Mouse (Mus musculus): ENCODE results near the gene Glis2.
A peak's percentile ranks its signal among the peaks of the same experiment; 100 is the strongest.
"Not testable (repeated sequence)": the region's sequence is repeated elsewhere in the genome, so short reads cannot be mapped to it uniquely, and the experiment has no call there.

The Glis2 gene

DNA sequence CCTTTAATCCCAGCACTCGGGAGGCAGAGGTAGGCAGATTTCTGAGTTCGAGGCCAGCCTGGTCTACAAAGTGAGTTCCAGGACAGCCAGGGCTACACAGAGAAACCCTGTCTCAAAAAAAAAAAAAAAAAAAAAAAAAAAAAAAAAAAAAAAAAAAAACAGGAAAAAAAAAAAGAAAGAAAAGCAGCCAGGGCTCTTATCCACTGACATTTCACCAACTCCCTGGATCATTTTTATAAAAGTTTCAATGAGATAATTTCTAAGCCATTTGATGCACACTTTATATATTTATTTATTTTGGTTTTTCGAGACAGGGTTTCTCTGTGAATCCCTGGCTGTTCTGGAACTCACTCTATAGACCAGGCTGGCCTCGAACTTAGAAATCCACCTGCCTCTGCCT is 13.3 kb upstream of the Glis2 start:
- DNase-seq (ENCODE audit: low spot score): not testable (repeated sequence)

DNA sequence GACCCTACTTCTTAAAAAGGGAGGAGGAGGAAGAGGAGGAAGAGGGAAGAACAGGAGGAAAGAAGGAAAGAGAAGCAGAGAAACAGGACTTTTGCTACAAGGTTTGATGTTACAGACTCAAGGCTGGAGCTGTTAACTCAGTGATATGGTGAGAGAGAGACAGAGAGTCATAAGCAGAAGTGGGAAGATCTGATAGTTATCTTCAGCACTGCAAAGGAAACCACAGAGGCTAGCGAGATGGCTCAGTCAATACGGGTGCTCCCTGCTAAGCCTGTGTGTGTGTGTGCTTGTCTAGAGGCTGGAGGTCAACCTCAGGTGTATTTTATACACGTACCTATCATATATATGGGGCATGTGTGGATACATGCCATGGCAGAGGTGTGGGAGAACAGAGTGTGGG is 10.7 kb upstream of the Glis2 start:
- DNase-seq (ENCODE audit: low spot score): no peak

DNA sequence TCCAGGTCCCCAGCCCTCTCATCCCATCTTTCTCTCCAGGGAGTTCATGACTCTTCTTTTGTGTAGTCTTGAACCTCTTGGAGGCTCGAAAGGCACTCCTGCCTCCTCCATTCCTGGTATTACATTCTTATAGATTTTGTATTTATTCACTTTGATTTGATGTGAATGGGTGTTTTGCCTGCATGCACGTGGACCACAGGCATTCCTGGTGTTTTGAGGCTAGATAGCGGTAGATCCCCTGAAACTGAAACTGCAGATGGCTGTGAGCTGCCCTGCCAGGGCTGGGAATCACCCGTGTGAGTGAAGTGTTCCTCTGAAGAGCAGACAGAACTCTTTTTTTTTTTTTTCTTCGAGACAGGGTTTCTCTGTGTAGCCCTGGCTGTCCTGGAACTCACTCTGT is 10.1 kb upstream of the Glis2 start:
- DNase-seq (ENCODE audit: low spot score): no peak

DNA sequence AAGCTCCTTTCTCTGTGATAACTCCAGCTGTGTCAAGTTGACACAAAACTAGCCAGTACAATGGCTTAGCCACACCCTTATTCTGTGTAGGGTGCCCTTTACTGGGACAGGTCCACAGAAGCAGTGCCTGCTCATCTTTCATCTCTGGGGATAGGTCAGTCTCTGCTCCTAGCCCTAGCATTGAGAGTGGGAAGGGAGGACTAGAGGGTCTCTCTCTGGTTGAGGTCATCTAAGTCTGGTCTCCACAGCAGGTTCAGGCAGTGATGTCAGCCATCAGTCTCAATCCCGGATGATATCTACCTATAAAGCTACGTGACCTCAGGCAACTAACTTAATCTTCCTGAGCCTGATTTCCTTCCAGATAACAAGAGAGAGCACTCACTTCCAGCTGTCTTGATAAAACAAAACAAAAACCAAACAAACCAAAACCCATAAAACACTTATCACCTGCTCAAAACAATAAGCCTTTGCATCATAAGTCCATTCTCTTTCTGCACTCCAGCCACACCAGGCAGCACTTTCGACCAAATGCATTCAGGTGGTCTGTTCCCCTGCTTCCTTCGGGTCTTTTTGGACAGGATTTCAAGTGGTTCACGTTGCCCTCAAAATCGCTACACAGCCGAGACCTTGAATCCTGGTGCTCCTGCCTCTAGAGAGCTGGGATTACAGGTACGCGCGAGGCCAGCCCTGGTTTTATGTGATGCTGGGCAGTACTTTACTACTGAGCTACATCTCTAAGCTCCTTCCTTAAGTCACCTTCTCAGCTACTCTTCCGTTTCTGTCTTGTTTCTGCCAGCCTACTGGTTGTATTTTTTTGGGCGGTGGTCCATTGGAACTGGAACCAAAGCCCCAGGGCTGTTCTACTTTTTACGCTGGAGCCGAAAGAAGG is 8.6 kb upstream of the Glis2 start:
- no peak for DNase-seq (ENCODE audit: low spot score)

DNA sequence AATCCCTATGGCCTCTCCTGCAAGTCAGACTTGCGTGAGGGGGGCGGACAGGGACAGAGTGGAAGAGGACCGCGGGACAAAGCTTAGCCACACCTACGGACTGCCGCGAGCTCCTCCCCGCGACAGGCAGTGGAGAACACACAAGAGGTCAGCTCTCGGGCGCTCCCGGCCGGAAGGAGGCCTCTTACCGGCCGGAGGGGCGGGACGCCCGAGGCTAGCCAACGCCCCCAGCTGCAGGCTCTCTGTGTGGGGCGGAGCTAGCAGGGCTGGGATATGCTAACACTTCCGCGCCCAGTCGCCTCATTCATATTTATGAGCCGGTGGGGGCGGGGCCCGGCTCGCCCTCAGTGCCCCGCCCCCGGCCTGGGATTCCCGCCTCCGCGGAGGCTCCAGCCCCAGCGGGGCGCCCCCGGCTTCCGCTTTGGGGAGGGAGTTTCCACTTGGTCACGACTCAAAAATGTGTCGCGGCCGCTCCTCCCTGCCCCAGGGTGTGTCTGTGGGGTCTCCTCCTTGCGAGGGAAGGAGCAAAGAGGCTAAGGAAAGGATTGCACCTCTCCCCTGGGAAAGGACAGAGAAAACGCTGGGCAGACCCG is 7.9 kb upstream of the Glis2 start:
- DNase-seq (ENCODE audit: low spot score): peak; percentile 99

DNA sequence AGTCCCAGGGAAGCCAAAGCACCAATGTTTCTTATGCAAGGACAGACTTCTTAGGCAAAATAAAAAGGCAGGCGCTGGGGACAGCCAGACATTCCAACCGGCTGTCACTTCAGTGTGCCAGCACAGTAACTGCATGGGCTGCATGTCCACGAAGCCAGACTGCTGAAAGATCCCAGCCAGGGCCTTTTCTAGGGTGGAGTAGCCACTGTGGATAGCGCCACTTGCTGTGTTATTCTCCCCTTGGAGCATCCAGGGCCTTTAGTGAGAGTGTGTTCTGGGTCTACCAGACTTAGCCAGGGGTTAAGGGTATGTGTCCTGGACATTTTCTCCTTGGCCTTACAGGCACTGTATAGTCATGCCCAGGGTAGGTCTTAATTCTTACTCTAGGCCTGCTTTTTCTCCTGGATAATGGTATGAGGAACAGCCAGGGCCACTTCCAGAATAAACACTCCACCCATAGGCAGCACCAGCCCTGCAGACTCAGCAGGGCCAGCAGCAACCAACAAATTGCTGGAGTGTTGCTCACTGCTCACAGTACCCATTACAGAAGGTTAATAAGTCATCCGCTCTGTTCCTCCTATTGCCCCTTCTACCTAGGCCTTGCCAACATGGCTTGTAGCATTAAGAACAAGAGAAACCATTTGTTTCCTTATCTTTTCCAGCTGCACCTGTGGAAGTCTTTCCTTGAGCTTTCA is 6.8 kb upstream of the Glis2 start:
- no peak for DNase-seq (ENCODE audit: low spot score)

DNA sequence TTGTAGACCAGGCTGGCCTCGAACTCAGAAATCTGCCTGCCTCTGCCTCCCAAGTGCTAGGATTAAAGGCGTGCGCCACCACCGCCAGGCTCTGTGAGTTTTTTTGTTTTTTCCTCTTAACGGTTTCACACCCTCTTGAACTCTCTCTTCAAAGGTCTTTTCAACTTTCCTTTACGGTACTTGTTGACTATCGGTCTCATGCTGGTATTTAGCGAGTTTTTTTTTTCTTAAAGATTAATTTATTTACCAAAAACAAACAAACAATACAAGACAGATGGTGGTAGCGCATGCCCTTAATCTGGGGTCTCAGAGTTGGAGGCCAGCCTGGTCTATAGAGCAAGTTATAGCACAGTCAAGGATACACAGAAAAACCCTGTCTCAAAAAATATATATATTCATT is 4.3 kb upstream of the Glis2 start:
- peak; percentile 45 for DNase-seq (ENCODE audit: low spot score)

DNA sequence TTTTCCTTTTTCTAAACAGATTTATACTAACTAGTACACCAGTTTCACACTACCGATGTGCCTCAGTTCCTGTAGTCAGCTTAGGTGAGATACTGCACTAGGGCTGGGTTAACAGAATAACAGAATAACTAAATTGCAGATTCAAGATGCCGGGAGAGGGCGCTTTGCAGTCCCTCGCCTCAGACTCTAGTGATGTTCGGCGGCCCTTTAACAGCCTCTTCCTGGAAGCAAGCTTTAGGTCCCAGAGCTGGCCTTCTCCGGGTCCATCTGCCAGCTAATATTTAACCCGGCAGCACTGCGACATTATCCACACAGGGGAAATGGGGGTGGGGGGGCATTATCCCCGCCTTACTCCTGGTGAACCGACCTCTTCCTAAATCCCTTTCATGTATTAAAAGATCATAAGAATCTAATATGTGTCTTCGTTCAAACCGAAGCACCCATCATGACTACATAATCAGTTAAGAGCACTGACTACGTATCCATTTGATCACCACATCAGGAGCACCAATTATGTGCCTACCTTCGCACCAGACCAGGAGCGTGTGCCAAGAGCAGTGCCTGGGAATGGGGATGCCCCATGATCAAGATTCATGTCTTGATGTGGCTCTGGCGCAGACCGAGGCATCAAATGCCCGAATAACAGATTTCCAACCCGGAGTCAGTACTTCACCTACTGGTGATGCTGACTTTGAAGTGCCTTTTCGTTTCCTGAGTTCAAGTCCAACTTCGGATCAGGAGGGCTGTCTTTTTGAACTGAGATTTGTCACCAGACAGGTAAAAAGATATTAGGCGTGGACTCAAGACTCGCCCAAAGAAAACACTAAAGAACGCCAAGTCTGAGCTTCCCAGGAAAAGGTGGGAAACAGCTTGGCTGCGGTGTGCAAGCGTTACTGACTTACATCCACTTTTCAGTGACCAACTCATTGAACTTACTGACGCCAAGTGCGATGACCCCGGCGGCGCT is 1.3 kb upstream of the Glis2 start:
- DNase-seq (ENCODE audit: low spot score): peak; percentile 84

DNA sequence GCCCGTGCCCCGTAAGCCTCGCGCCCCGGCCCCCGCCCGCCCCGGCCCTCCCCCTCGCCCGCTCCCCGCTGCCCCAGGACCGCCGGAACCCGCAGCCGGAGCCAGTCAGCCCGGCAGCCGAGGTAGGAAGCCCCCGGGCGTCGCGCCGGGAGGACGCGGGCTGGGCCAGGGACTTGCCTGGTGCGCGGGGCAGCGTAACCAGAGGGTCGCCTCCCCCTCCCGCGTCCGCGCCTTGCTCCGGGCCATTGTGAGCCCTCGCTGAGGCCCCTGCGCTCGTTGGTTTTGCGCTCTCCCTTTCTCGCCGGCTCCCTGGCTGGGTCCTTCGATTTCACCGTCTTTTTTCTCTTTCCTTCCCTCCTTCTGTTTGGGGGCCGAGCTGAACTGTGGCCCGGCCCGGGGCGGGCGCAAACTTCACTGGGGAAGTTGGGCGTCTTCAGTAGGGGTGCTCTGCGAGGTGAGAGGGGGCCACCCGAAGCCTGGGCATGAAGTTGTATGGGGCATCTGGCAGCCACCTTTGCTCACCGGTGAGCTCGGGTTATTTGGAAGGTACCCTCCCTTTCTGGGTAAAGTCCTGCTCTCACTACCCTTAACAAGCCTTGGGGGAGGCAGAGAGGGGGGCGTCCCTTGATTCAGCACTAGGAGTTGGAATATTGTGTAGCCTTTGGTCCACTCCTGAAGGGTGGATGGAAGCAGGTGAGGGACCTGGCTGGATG is 457 bp downstream of the Glis2 start:
- peak; percentile 54 for DNase-seq (ENCODE audit: low spot score)

DNA sequence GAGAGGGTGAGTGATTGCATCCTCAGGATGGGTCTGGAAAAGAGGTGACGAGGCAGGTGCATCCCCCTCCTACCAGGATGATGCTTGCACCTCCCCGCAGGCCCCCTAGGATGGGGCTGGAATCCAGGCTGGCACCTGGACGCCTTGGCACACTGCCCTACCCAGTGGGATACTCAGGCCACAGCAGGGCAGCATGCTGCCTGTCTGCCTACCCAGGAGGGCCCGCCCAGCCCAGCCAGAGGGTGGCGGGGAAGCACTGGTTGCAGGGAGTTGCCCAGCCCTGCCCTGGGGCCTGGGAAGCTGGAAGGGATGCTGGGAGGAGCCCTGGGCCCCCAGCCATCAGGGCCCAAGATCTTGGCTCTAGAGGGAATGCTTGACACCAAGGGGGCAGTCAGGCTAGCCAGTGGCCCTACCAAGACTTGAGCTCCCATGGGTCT is 1.0 kb downstream of the Glis2 start:
- DNase-seq (ENCODE audit: low spot score): no peak

DNA sequence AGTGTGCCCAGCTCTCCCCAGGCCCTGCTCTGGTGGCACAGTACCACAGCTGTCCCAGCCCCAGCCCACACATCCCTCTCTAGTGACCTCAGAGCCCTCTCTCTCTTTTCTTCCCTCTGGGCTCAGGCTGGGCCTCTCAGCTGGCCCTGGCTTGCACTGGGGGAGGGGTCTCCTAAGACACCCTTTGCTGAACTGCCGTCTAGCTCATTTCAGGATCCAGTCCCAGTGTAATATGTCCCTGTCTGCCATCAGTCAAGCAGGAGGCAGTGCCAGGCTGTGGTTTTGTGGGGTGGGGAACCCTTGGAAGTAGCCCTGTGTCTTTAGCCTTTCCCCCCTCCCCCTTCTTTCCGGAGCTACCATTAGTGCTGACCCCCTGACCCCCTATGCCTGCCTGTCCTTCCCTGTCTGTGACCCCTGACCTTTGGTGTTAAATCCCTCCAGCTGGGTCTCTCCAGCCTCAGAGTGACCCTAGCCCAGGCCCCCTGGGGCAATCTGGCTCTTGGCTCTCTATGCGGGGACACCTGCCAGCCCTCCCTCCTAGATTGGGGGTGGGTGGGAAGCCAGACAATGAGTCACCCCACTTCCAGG is 1.7 kb downstream of the Glis2 start:
- DNase-seq (ENCODE audit: low spot score): peak; percentile 88

DNA sequence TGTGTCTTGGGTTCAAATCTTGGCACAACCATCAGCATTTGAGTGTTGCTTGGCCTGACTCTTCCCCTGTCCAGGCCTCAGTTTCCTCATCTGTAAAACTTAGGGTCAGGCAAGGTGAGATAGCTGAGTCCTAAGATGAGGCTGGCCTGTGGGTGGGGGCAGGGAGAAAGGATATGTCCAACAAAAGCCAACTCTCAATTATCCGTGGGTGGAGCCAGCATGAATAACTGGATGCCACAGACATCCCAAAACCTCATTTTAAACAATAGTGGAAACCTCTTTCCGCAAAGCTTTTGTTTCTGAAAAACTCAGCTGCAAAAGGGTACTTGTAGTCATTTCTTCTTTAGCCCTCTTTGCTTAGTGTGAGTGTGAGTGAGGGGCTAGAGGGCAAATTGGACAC is 2.3 kb downstream of the Glis2 start:
- DNase-seq (ENCODE audit: low spot score): no peak

DNA sequence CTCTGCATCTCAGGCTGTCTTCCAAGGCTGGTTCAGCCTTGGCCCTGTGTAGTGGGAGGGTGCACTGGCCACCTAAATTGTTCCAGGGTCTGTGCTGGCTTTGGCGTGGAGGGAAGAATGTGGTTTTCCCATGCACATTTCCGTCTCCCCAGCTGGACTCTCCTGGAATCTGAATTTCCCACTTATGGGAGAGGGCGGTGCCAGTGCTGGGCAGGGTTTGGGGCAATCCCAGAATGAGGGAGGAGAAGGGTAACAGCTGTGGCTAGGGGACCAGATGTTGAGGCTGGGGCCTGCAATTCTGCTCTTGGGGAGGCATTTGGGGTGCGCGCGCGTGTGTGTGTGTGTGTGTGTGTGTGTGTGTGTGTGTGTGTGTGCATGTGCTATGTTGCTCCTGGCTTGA is 2.8 kb downstream of the Glis2 start:
- DNase-seq (ENCODE audit: low spot score): no peak

DNA sequence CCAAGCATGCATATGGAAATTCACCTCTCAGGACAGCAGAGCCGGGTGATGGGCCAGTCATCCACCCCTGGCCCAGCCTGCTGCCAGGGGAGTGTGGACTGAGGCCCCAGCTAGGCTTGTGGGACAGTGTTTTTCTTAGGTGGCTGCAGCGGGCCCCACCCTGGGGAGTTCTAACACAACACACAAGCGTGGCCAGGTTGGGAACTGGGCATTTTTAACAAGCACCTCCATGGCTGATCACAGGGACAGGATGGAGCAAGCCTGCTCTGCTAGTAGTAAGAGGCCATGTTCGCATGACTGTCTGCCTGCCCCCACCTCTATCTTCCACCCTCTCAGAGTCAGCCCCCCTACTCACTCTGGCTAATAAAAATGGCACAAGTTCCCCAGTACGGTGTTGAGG is 3.5 kb downstream of the Glis2 start:
- no peak for DNase-seq (ENCODE audit: low spot score)

DNA sequence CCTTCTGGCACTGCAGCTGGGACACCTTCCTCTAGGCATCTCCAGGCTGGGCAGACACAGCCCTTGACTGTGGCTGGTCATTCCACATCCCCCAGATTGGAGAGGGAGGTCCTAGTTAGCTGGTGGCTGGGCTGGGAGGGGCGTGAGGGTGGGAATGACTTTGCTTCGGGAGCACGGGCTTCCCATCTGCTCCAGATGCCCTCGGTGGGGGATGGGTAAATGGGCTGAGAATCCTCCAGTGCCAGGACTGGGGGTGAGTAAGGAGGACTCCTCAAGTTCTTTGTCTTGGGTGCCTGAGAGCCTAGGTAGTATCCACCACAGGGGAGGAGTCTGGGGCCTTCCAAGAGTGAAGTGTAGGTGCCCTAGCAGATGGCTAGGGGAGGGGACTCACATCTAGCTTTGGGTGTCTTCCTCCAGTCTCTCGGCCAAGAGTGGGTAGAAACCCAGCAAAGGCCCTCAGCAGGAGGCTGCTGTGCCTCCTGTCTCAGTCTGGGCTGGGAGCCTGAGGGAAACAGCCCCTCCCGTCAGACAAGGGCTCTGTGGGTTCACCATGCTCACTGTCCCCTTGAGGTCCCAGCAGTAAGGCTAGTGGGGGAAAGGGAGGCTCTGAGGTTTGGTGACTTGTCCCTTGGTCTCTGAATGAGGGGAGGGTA is 4.5 kb downstream of the Glis2 start:
- DNase-seq (ENCODE audit: low spot score): peak; percentile 60

DNA sequence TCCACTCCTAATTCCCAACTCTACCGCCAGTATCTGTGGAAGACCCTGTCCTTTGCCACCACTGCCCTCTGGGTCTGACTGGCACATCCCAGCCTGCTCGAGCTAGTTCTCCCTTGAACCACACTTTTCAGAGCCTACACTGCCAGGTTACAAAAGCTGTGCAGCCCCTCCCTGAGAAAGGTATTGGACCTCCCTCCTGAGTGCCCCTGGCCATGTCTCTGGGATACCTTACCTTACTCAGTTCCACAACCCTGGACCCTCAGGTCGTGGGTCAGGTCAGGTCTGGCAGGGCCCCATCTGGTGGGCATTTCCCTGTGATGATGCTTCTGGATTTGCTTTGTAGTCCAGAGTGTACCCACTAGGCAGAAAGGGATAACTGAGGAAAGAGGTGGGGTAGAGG is 5.1 kb downstream of the Glis2 start:
- DNase-seq (ENCODE audit: low spot score): no peak

DNA sequence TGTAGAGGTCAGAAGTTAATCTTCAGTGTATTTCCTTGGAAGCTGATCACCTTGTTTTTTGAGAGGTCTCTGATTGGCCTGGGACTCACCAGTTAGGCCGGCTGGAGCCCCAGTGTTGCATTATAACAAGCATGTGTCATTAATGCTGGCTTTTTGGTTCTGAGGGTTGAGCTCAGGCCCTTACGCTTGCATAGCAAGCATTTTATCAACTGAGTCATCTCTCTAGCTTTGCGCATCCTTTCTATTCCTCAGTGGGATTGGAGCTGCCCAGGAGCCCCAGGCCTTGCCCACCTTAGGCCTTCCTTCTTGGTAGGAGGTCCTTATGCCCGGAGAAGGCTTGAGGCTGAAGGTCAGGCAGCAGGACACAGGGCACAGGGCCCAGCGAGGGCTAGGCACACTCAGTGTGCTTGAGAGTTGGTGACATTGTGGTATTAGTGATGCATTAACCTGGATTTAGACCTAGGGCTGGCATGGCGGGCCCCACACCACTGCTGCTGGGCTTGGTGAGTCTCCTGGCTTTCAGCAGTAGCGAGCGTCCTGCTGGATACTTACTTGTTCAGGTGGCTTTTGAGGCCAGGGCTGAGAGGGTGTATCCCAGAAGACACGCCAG is 6.3 kb downstream of the Glis2 start:
- no peak for DNase-seq (ENCODE audit: low spot score)

DNA sequence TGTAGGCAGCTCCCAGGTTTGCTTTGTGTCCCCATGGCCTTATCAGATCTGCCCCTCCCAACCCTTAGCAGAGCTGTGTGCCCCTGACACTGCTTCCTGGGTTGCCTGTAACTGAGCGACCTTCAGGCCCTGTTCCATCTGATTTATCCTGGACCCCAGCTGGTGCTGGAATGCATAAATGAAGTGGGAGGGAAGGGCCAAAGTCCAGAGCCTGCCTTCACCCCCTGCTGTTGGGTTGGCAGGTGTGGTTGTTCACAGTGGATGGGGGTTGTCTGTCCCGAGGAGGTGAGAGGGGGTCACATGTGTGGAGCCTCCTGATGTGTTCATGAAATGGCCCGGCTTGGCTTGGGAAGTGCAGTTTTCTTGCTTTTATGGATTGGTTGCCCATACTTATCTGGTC is 7.7 kb downstream of the Glis2 start:
- DNase-seq (ENCODE audit: low spot score): peak; percentile 39

DNA sequence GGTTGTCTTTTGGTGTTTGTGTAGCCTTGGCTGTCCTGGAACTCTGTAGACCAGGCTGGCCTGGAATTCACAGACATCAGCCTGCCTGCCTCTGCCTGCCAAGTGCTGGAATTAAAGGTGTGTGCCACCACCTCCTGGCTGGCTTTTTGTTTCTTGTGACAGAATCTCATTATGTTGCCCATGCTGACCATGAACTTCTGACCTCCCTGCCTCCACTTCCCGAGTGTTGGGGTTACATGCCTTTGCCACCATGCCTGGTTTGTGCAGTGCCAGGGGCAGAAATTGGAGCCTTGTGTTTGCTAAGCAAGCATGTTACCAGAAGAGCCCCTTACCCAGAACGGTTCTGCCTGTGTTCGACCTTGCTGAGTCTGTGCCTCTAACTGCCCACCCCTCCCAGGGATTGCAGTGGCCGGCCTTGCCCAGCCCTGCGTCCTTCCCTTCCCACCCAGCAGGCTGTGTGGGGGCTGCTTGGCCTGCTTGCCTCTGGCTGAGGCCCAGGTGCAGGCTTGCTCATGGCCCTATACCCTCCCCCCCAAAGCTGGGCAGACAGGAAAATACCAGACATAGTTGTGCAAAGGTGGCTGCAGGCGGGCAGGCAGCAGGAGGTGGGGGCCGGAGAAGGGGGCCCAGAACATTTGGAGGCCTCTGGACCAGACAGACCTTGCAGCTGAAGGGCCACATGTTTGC is 8.4 kb downstream of the Glis2 start:
- peak; percentile 26 for DNase-seq (ENCODE audit: low spot score)
